Mouse (Mus musculus) spleen, postnatal 4 days (tissue): ENCODE data around the gene Rab11fip4.
"Not testable (repeated sequence)": the region's sequence is repeated elsewhere in the genome, so short reads cannot be mapped to it uniquely, and the experiment has no call there.

Source experiments
- DNase-seq, 2 experiments: peaks; one replicate each; pipeline ENCODE4 v3.0.0; 2022; ENCODE audit warnings: low spot score in 2 of 2

Gene Rab11fip4

GRCm38 (mm10) chr11:79678363-79679153 lies 87.5 kb downstream of the Rab11fip4 start:
- DNase-seq: no peak

DNA sequence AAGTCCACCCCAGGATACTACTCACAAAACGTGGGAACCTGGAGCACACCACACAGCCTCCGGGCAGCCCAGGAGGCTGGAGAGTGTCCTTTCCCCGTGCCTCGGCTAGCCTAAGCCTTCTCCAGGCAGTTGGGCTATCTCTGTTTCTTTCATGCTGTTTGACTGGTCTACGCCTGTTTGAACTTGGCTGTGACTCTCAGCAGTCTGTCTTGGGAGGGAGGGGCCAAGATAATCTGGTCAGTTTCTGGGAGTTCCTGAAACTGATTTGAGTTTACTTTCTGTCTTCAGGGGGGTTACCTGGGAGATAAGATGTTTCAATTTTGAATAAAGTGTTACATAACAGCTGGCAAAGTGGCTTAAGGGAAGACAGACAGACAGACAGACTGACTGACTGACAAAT lies 88.9 kb downstream of the Rab11fip4 start:
- DNase-seq: no peak

- DNase-seq: no peak
Measured at GRCm38 (mm10) chr11:79680559-79680958, 89.5 kb downstream of the Rab11fip4 start.

GRCm38 (mm10) chr11:79681182-79681581 lies 90.2 kb downstream of the Rab11fip4 start:
- no peak for DNase-seq

GRCm38 (mm10) chr11:79681798-79682197 lies 90.8 kb downstream of the Rab11fip4 start:
- DNase-seq: no peak

GRCm38 (mm10) chr11:79685109-79685508 lies 94.1 kb downstream of the Rab11fip4 start:
- no peak for DNase-seq

- peak; percentile 82 to 95 for DNase-seq
Measured at GRCm38 (mm10) chr11:79686501-79687121, 95.6 kb downstream of the Rab11fip4 start.

DNA sequence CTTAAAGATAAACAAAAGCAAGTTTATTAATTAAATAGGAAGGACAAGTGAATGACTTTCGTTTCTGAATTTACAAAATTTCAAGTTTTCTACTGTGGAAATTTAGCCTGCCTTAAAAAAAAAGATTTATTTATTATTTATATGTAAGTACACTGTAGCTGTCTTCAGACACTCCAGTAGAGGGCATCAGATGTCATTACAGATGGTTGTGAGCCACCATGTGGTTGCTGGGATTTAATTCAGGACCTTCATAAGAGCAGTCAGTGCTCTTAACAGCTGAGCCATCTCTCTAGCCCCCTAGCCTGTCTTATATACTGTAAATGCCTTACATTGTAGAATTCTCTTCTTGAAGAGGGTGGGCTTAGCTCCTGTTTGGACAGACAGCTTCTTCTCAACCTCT lies 98.9 kb downstream of the Rab11fip4 start:
- no peak for DNase-seq

- no peak for DNase-seq
Measured at GRCm38 (mm10) chr11:79691513-79691912, 100.5 kb downstream of the Rab11fip4 start.

DNA sequence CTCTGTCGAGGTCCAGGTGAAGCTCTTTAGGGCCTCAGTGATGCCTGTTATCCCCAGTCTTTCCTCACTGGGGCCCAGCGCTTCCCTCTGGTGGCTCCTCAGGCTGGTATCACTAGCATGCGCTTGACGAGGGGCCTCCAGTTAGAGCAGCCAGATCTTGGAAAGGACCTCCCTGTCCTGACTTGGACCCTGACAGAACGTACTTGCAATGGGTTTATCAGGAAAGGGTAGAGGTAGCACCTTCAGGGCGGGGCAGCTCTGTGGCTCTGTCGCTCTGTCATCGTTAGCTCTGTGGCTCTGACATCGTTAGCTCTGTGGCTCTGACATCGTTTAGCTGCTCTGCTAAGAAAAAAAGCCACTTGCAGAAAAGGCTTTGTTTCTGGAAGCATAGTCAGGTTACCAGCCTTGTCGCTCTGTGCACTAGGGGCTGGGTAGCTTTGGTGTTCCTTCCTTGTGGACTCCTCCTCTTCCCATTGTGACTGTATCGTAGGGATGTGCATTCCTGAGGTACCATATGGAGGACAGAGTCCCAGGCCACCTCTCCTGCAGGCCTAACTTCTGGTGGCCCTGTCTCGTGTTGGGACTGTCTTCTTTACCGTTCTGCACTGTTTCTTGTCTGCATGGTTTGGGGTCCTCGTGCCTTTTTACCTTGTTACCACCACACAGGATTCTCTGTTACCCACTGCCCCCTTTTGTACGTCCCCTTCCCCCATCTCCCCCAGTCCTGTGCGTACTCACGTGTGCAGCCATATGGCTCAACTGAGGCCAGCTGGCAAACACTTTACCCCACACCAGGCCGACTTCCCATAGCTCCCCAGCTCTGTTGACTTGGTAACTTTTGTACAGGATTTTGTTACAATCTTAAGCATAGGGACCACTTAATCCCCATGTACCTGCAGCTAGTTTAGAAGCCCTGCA lies 105.6 kb downstream of the Rab11fip4 start:
- no peak for DNase-seq

DNA sequence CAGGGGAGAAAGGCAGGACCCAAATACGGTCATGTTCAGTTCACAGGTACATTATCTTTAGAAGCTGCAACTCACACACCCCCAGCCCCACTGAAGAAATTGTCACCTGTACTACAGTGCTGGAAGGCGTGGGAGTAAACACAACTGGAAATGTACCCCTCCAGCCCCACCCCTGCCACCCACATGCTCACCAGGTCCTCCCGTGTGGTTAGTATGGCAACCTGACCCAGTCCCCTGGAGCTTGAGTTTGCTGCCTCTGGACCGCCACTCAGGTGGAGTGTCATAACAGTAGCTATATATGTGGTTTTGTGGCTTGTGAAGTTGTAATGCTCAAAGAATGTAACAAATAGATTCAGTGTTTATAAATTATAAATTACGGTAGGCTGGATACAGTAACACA lies 107.1 kb downstream of the Rab11fip4 start:
- DNase-seq: no peak

DNA sequence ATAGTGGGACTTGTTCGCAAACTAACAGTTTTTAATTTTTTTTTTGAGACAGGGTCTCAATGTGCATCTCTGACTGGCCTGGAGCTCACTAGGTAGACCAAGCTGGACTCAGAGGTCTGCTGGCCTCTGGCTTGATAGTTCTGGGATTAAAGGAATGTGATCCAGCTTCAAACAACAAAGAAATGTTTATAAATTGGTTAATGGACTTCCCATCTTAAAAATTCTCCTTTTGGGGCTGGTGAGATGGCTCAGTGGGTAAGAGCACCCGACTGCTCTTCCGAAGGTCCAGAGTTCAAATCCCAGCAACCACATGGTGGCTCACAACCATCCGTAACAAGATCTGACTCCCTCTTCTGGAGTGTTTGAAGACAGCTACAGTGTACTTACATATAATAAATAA lies 107.5 kb downstream of the Rab11fip4 start:
- not testable (repeated sequence) for DNase-seq

DNA sequence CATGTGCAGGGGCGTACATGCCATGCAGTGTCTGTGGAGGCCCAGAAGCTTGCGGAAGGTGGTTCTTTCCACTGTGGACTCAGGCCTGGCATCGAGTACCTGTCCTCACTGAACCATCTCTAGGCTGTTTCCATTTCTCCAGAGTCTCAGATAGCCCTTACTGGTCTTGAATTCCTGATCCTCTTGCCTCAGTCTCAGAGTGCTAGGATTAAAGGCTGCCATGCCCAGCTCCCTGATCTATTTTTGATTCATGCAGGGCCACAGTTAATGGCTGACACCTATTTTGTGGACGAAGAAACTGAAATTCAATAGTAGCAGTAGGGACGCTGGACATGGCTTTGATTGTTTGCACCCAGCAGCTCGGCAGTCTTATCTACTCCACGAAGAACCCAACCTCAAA lies 110.5 kb downstream of the Rab11fip4 start:
- no peak for DNase-seq

GRCm38 (mm10) chr11:79702092-79702491 lies 111.1 kb downstream of the Rab11fip4 start:
- DNase-seq: no peak

GRCm38 (mm10) chr11:79703452-79703851 lies 112.4 kb downstream of the Rab11fip4 start:
- DNase-seq: peak; percentile 56 to 77

GRCm38 (mm10) chr11:79703885-79704291 lies 112.9 kb downstream of the Rab11fip4 start:
- DNase-seq: no peak

GRCm38 (mm10) chr11:79704318-79705150 lies 113.5 kb downstream of the Rab11fip4 start:
- peak; percentile 97 to 100 for DNase-seq

GRCm38 (mm10) chr11:79707084-79707483 lies 116.1 kb downstream of the Rab11fip4 start:
- no peak for DNase-seq

GRCm38 (mm10) chr11:79710868-79711765 lies 120.1 kb downstream of the Rab11fip4 start:
- DNase-seq: peak; percentile 75 to 89

- DNase-seq: no peak
Measured at GRCm38 (mm10) chr11:79711766-79712369, 120.9 kb downstream of the Rab11fip4 start.
